Mouse (Mus musculus) thymus, adult 2 months (tissue): ENCODE measurements at regions not wholly inside any gene's neighbourhood (a gene's known extent, or its start where the extent isn't known, plus 50 kb on each side); places are given as distances from the start of the nearest gene placed in this dataset.

Experiments used
- DNase-seq: peaks from one replicate; pipeline ENCODE4 v3.0.0; 2021
- H3K27ac ChIP-seq: fragments of 200-500 bp; 2 replicates; pipeline ENCODE4 v1.5.1; 2012; ENCODE audit warnings: low read length, control low read depth; ENCODE audit not compliant: control insufficient read depth, insufficient read depth
- H3K27me3 ChIP-seq: fragments of 200-500 bp; 2 replicates; pipeline ENCODE4 v1.6.1; 2012; ENCODE audit warnings: mild to moderate bottlenecking, low read length, moderate library complexity, mixed read lengths; ENCODE audit not compliant: control insufficient read depth, insufficient read depth
- H3K36me3 ChIP-seq: fragments of 200-500 bp; 2 replicates; pipeline ENCODE4 v1.6.1; 2012; ENCODE audit warnings: mild to moderate bottlenecking, low read length, moderate library complexity; ENCODE audit not compliant: control insufficient read depth, insufficient read depth
- H3K4me1 ChIP-seq: fragments of 200-500 bp; replicated peaks from 2 replicates; pipeline ENCODE4 v1.6.1; 2012; ENCODE audit warnings: low read length; ENCODE audit not compliant: control insufficient read depth, insufficient read depth
- H3K4me3 ChIP-seq: fragments of 200-500 bp; 2 replicates; pipeline ENCODE4 v1.5.1; 2012; ENCODE audit warnings: mild to moderate bottlenecking, low read length, control low read depth, moderate library complexity; ENCODE audit not compliant: control insufficient read depth, insufficient read depth
- CTCF ChIP-seq: fragments of 200-500 bp; IDR thresholded peaks from 2 replicates; pipeline ENCODE4 v1.5.1; 2012; ENCODE audit warnings: mild to moderate bottlenecking, control low read depth, low read length, moderate library complexity, borderline replicate concordance; ENCODE audit not compliant: control insufficient read depth, poor library complexity, insufficient read depth; ENCODE audit errors: extremely low read depth
- POLR2A ChIP-seq: fragments of 200-500 bp; IDR thresholded peaks from 2 replicates; pipeline ENCODE4 v1.6.1; 2012; ENCODE audit warnings: mild to moderate bottlenecking, low read length, control low read depth, moderate library complexity; ENCODE audit not compliant: control insufficient read depth, poor library complexity, insufficient read depth; ENCODE audit errors: extremely low read depth
- WGBS: fragments of 180-500 bp; shearing (Covaris S2); methylation state at CpG from one replicate; pipeline ENCODE4 v1.1.7; 2018; 5-methylcytosine and 5-hydroxymethylcytosine counted together

DNA sequence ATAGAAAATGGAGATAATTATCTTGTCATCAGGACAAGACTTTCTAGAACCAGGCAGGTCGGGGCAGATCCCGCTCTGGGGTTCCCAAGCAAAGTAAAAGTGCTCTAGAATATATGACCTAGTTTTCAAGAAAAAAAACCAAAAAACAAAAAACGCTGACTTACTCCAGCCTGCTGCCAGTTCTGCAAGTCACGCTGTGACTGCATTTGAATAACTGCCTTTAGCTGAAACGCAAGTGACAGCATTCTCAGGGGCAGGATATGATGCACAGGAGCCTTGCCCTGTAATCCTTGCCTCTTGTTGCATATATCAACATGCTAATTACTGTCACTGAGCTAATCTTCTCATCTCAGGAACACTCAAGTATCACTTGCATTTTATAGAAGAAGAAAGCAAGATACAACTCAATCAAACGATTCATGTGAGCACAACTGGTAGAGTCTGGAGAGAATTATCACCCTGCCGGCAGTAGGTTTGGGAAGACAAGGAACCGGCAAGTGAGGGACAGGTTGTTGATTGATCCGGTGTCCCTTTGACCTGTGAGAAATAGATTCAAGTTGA is 105.1 kb downstream of the Gja1 start:
- H3K4me3 ChIP-seq, result no peak overlapping the region
- H3K36me3 ChIP-seq, result no peaks in the 10 kb centered on the region
- no peaks in the 10 kb centered on the region for H3K27me3 ChIP-seq
- H3K4me1 ChIP-seq, result no peaks in the 10 kb centered on the region
- DNase-seq, result no peak
- WGBS, result 43% methylated on average over 9 of the region's 9 CpGs
- no peak for TF ChIP-seq CTCF
- no peak for TF ChIP-seq POLR2A
- no peak overlapping the region for H3K27ac ChIP-seq

DNA sequence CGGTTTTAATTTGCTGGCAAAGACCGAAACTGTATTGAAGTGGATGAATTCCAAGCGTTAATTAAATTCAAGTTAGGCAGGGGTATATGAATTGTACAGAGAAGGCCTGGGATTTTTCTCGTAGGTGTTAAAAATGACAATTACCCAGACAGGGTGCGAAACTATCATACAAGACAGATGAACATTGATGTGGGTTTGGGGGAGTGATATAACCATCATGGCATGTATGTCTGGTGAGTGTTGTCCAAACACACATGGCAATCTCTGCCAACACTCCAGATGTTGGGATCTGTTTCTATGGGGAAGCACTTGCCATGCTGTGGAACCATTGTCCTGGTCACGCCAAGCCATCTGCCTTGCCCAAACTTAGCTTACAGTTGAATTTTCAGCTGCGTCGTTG is 107.8 kb downstream of the Gja1 start:
- H3K27me3 ChIP-seq, result no peaks in the 10 kb centered on the region
- H3K27ac ChIP-seq, result no peak overlapping the region
- no peaks in the 10 kb centered on the region for H3K36me3 ChIP-seq
- no peak overlapping the region for H3K4me3 ChIP-seq
- DNase-seq, result no peak
- 90% methylated on average over 8 of the region's 8 CpGs for WGBS
- no peaks in the 10 kb centered on the region for H3K4me1 ChIP-seq
- TF ChIP-seq POLR2A, result no peak
- TF ChIP-seq CTCF, result no peak

DNA sequence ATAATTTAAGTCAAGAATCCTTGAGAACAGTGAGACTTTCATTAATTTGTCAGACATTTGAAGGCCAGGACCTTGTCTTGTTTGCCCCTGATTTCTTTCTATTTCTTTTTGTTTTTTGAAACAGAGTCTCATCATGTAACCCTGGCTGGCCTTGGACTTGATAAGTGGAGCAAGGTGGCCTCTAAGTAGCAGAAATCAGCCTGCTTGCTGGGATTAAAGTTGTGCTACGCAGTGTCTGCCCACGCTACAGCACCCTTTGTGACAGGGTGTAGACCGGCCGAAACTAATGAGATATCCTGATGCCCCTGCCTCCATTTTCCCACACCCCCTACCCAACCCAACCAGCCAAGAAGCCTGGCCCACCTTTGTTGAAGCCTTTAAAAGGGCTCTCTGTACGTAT is 108.6 kb downstream of the Gja1 start:
- Histone ChIP-seq H3K36me3 (no peaks in the 10 kb centered on the region), H3K27me3 (no peaks in the 10 kb centered on the region), H3K27ac (no peak overlapping the region), H3K4me3 (no peak overlapping the region), H3K4me1 (no peaks in the 10 kb centered on the region)
- no peak for DNase-seq
- TF ChIP-seq CTCF, result no peak
- TF ChIP-seq POLR2A, result no peak
- 96% methylated on average over 5 of the region's 5 CpGs for WGBS

DNA sequence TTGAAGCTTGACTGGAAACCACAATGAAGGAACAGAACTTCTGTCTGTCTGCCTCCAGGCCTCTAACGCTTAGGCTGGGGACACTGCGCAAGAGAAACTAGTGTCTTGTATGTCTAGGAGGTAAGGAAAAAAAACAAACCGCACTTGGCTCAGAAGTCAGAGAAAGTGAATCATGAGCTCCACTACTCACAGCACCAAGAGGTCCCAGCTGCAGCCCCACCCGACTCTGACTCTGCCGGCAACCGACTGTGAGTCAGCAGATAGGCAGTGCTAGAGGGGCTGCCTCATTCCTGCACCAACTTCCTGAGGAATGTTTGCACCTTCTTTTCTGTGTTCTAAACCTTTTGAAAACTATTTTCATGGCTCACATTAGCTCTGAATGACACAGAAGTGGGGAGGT is 109.5 kb downstream of the Gja1 start:
- no peak overlapping the region for H3K27ac ChIP-seq
- no peak for TF ChIP-seq CTCF
- WGBS, result 2% methylated on average over 6 of the region's 6 CpGs
- H3K4me1 ChIP-seq, result no peaks in the 10 kb centered on the region
- H3K36me3 ChIP-seq, result no peaks in the 10 kb centered on the region
- DNase-seq, result no peak
- no peak overlapping the region for H3K4me3 ChIP-seq
- no peaks in the 10 kb centered on the region for H3K27me3 ChIP-seq

DNA sequence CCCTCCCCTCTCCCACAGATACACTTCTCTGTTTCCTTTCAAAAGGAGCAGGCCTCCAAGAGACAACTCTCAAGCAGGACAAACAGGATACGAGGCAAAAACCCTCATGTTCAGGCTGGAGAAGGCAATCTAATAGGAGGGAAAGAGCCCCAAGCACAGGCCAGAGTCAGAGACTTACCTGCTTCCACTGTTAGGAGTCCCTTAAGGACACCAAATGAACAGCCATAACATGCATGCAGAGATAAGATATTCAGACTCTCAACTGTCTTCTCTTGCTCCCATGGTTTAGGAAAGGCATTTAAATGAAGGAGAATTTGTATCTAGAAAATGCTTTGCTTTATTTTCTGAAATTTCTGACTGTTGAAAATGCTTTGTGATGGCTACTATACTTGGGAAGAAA is 116.3 kb downstream of the Gja1 start:
- TF ChIP-seq CTCF (no peak), POLR2A (no peak)
- Histone ChIP-seq H3K4me3 (no peak overlapping the region), H3K4me1 (no peaks in the 10 kb centered on the region), H3K27ac (no peak overlapping the region), H3K27me3 (no peaks in the 10 kb centered on the region), H3K36me3 (no peaks in the 10 kb centered on the region)
- 93% methylated on average over 1 of the region's 1 CpGs for WGBS
- DNase-seq, result no peak

DNA sequence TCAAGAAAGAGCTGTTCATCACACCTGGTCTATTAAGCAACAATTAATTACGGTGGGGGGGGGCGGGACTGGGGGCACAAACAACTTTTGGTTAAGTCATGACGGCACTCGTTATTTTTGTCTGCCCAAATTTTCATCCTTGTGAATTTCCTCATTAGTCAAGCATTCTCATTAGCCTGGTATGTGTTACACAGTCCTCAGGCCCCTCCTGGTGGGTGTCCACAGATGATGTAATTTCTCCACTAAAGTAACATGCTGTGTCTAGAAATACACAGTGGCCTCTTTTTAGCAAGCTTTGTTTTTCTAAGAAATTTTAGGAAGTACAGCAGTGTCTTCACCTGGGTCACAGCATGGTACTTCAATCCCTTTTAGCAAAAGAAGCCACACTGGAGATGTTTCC is 118.2 kb downstream of the Gja1 start:
- DNase-seq, result no peak
- H3K36me3 ChIP-seq, result no peaks in the 10 kb centered on the region
- H3K27me3 ChIP-seq, result no peaks in the 10 kb centered on the region
- no peak overlapping the region for H3K4me3 ChIP-seq
- H3K27ac ChIP-seq, result no peak overlapping the region
- 95% methylated on average over 4 of the region's 4 CpGs for WGBS
- no peaks in the 10 kb centered on the region for H3K4me1 ChIP-seq
- TF ChIP-seq CTCF, result no peak
- TF ChIP-seq POLR2A, result no peak

DNA sequence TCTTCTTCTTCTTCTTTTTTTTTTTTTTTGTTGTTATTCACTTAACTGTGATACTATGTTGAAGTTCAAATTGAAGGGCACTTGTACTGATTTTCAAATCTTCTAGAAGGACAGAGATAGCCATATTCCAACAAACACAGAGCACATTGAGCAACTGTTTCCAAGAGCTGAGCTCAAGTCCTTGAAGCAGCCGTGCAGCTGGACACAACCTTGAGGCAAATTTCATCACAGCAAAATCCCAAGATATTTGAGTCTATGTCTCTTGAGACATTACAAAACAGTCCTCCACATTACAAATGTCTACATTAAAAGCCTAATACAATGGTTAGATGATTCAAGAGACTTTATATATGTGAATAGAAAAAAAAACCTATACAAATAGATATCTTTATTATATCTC is 141.9 kb downstream of the Gja1 start:
- TF ChIP-seq CTCF (no peak), POLR2A (no peak)
- WGBS, result 96% methylated on average over 1 of the region's 1 CpGs
- Histone ChIP-seq H3K27me3 (no peaks in the 10 kb centered on the region), H3K27ac (no peak overlapping the region), H3K4me1 (no peaks in the 10 kb centered on the region), H3K36me3 (no peaks in the 10 kb centered on the region), H3K4me3 (no peak overlapping the region)
- no peak for DNase-seq
